Mouse (Mus musculus): ENCODE data around the gene Zfp607b.

Zfp607b gene

DNA sequence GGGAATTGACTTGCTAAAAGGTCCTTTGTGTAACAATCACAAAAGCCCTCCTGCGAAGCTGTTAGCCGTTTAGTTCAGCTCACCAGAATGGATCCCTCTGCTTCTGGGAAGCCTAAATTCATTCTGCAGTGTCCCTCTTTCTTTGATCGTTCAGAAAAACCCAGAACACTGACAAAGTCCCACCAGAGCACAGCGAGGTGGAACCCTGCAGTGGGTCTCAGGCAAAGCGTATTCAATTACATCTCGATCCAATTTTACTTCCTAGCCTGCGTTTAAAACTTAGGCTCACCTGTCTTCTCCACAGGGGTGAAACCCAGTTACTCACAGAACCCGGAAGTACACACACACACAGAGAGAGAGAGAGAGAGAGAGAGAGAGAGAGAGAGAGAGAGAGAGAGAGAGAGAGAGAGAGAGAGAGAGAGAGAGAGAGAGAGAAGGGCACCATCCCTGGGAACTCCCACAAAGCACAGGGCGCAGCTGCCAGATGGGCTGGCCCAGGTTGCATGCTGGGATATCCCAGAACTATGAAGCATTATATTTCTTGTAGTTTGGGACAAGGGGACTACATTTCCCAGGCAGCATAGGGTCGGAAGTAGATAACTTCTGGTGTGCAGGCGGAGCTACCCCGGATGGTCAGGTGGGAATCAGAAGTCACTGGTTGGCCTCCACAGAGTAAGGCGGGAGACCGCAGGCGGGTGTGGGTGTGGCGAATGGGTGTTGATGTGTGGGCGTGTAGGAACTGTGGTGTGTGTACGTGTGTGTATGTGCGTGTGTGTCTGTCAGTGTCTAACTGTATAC, at the start of gene Zfp607b:
Zfp607b (plus strand) TSS at position 526 of the 798 bp plus-strand sequence.
- DNase-seq (ENCODE audit: low read depth, low spot score): peak; percentile 83

- no peak for DNase-seq (ENCODE audit: low read depth, low spot score)
These were observed 44.7 kb upstream of the Zfp607b start for GRCm38 (mm10) chr7:27644471-27644870.

- DNase-seq (ENCODE audit: low read depth, low spot score): no peak
These were observed 42.6 kb upstream of the Zfp607b start for GRCm38 (mm10) chr7:27646516-27646915.

DNA sequence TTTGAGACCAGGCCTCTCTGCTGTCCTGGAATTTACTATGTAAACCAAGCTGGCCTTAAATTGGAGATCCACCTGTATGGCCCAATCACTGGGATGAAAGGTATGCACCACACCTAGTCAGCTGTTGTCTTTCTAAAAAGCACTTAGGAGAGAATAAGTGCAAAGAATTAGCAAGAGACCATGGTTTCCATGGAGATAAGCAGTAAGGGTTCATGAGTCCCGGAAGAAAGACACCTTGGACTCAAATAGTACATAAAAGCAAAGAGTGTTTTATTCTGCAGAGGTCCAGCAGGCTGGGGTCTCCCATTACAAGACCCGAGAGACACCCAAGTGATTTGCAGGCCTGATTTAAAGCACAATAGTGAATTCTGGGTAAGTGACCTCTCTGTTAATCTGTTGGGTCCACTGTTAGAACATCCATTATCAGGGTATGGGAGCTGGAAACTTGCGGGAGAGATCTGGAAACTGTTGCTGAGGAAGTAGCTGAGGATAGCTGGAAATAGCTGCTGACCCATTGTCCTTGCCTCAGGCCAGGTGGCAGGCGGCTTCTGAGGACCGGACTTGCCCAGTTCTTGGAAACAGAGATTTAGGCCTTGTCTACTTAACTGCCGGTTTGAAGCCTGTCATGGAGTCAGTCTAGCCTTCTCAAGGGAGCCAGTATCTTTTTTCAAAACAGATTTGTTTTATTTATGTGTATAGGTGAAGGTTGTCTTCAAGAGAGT, 41.7 kb upstream of the Zfp607b start:
- no peak for DNase-seq (ENCODE audit: low read depth, low spot score)

DNA sequence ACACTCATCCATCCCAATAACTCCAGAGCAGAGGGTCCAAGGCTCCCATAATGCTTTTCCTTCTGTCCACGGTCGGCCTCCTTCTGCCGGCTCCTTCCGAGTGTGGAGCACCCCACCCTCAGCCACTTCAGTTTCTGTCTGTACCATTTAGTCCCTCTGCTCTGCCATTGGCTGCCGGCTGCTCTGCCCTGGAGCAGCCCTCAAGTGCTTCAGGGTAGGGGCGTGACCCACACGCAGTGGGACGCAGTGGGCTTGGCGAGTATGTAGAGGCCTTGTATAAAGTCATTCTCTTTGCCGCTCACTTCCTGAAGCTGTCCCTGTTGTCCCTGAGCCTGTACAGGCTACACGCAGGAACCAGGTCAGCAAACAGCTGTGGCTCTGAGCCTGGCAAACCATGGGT, 39.4 kb upstream of the Zfp607b start:
- no peak for DNase-seq (ENCODE audit: low read depth, low spot score)

- peak; percentile 65 for DNase-seq (ENCODE audit: low read depth, low spot score)
These were observed 38.2 kb upstream of the Zfp607b start for GRCm38 (mm10) chr7:27650949-27651348.

DNA sequence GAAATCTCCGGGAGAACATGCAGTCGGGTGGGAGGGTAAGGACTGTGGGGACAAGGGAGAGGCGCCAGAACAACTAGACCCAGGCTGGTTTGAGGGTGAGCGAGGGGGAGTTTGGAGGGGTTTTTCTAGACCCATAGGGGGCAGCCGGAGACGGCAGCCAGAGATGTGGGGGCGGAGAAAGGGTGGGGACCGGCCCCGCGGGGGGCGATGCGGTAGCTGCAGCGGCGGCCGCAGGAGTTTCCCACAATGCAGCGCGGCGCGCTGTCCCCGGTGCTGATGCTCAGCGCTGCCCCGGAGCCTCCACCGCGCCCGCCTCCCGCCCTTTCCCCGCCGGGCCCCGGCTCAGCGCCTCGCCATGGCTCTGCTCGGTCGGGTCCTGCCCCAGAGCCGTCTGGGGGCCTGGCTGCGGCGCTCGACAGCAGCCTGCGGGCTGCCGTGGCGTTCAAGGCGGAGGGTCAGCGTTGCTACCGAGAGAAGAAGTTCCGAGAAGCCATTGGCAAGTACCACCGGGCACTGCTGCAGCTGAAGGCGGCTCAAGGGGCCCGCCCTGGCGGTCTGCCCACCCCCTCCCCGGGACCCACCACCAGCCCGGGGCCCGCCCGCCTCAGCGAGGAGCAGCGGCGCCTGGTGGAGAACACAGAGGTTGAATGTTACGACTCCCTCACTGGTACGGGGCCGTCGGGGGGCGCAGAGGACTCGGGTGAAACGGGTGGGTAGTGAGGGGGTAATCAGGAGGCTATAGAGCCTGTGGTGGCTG, 35.3 kb upstream of the Zfp607b start, which contains the start of gene Ttc9b:
Ttc9b (plus strand) TSS at position 235 of the 757 bp plus-strand sequence.
- no peak for DNase-seq (ENCODE audit: low read depth, low spot score)

GRCm38 (mm10) chr7:27654607-27655276, 34.4 kb upstream of the Zfp607b start:
- DNase-seq (ENCODE audit: low read depth, low spot score): peak; percentile 44

GRCm38 (mm10) chr7:27655545-27655944, 33.6 kb upstream of the Zfp607b start:
- DNase-seq (ENCODE audit: low read depth, low spot score): no peak

DNA sequence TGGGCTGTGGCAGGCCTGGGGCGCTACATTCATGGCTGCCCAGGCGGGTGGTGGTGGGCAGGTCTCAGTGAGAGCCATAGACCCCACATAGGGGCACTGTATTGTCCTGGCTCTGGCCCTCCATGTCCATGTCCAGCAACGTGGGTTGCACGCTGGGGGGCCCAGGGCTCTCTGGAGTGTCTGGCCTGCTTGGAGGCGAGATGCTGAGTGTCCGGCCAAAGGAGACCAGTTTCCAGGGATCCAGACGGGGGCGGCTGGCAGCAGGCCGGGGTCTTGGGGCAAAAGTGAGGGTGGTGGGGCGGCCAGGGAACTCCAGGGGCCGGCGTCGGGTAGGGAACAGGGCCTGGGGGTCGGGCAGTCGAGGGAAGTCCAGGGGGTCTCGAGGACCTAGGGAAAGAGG, 32.5 kb upstream of the Zfp607b start:
- DNase-seq (ENCODE audit: low read depth, low spot score): no peak

GRCm38 (mm10) chr7:27657824-27658395, 31.2 kb upstream of the Zfp607b start:
- DNase-seq (ENCODE audit: low read depth, low spot score): no peak

DNA sequence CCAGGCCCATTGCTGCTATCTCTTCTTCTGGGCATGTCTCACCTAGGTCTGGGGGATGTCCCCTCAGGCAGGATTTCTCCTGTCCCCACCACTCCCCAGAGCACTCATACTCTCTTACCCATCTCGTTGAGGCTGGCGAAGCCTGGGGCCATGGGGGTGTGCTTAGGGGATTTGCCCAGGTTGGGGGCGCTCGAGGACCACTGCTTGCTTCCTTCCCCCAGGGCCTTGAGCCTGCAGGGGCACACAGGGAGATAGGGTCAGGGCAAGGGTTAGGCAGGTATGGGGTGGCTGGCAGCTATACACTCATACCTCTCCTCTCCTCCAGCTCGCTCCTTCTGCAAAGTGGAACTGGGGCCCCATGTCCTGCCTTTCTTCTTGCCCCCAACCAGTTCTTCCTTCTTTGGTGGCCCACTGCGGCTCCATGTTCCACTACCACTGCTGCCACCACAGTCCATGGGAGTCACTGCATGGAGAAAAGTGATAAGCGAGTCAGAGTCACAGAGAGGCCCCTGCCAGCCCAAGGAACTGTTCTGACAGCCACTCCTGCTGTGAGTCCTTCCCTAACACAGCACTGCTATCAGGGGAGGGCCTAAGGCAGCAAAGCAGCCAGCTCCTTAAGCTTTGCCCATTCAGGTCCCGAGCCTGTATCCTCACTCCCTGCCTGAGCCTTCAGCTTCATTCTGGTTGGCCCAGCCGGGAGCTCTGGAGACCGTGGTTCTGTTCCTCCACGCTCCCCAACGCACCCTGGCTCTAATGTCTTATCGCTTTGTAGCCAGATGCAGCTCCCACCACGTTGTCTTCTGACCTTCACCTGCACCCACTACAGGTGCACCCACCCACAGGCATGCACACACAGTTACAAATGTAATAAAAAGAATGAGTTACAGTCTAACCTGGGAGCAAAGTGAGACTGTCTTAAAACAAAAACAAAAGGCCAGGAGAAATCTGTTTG, 30.2 kb upstream of the Zfp607b start:
- DNase-seq (ENCODE audit: low read depth, low spot score): no peak

- no peak for DNase-seq (ENCODE audit: low read depth, low spot score)
These were observed 27.1 kb upstream of the Zfp607b start for GRCm38 (mm10) chr7:27662038-27662437.

- no peak for DNase-seq (ENCODE audit: low read depth, low spot score)
These were observed 16.0 kb upstream of the Zfp607b start for GRCm38 (mm10) chr7:27673064-27673574.

DNA sequence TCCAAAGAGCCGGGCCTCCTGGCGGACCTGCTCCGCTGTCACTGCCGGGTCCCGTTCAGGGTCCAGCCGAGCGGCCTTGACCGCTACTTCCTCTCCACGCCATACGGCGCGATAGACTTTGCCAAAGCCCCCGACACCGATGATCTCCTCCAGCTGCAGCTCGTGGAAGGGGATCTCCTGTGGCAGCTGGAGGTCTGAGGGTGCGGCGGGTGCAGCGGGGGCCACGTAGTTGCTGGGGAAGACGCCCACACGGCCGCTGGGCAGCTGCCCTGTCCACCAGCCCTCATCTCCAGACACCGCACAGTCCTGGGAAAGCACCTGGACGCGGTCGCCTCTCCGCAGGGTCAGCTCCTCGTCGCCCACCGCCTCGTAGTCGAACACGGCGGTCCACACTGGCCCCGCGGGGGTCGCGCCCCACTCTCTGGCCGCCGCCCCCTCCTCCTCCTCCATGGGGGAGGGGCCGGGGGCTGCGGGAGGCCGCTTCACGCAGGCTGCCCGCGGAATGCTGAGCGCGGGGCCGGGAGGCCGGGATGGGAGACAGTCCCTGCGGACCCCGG, 15.5 kb upstream of the Zfp607b start:
- no peak for DNase-seq (ENCODE audit: low read depth, low spot score)

GRCm38 (mm10) chr7:27674195-27674521, 15.0 kb upstream of the Zfp607b start:
- no peak for DNase-seq (ENCODE audit: low read depth, low spot score)

DNA sequence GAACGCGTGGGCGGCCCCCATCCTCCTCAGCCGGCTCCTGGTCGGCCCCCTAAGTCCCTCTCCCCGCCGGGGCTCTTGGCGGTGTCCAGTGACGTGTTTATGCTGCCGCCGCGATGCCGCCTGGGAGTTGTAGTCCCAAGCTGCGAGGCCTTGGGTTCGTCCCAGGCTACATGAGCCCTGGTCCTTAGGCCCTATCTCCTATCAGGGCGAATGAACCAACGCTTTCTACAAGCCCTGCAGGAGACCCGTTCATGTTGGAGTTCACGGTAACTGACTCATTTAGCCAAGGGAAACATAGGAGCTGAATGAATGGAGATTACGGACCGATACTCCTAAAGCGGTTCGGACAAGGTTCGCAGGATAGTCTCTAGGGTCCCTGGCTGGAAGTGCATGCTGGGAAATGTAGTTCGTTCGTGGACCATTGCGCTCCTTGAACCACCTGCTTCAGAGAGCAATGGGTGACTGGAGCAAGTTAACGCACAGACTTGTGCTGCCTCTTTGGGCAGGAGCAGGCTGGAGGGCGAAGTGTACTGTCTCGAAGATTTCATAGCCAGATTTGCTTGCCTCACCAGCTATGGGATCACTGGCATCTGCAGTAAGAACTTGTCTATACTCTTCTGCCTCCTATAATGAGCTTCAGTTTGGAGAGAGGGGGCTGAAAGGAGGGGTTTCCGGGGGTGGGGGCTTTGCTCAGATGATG, 14.5 kb upstream of the Zfp607b start, which contains the start of gene Map3k10:
Map3k10 (minus strand) TSS at position 77 of the 700 bp plus-strand sequence.
- peak; percentile 70 for DNase-seq (ENCODE audit: low read depth, low spot score)

- DNase-seq (ENCODE audit: low read depth, low spot score): no peak
These were observed 13.9 kb upstream of the Zfp607b start for GRCm38 (mm10) chr7:27675222-27675612.

DNA sequence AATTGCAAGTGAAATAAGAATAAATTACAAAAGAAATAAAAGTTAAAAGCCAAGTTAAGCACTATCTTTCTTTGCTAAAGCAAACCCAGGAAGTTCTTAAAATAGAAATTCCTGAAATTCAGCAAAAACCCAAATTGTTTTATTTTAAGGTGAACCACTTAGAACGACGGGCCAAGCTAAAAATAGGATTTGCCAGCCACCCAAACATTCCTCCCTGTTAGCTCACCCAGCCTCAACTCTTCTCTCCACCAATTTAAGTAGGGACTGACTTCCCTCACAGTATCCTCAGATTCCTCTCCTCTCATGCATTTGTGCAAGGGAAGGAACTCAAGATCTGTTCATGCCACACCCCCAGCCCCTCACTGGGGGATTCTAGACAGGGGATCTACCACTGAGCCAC, 5.9 kb upstream of the Zfp607b start:
- no peak for DNase-seq (ENCODE audit: low read depth, low spot score)
